Mouse (Mus musculus) kidney, embryonic 14.5 days (tissue): ENCODE measurements around the gene Cgnl1. TPM values are rescaled to one million over a fixed set of nuclear protein-coding genes. Genes with fewer than 3 reads are reported as not detected.
"Not testable (repeated sequence)": the region's sequence is repeated elsewhere in the genome, so short reads cannot be mapped to it uniquely, and the experiment has no call there.

Experiments used
- ATAC-seq: fragments of 200-750 bp; cut with Nextera tagmentation; 2 replicates; pipeline ENCODE4 v1.8.0; 2017; ENCODE audit warnings: moderate number of reproducible peaks, mild to moderate bottlenecking, moderate TSS enrichment, moderate library complexity; ENCODE audit not compliant: low FRiP score, low TSS enrichment
- H3K27ac ChIP-seq: fragments of 300-500 bp; sonication (generic); 2 replicates; pipeline ENCODE4 v1.5.1; 2014; ENCODE audit warnings: low read depth, mild to moderate bottlenecking, low read length, moderate library complexity, mixed read lengths
- H3K27me3 ChIP-seq: fragments of 300-500 bp; sonication (generic); 2 replicates; pipeline ENCODE4 v1.6.1; 2014; ENCODE audit warnings: mild to moderate bottlenecking, low read length; ENCODE audit not compliant: control insufficient read depth, insufficient read depth
- H3K36me3 ChIP-seq: fragments of 300-500 bp; sonication (generic); 2 replicates; pipeline ENCODE4 v1.6.1; 2014; ENCODE audit warnings: low read length, mixed read lengths; ENCODE audit not compliant: control insufficient read depth, insufficient read depth
- H3K4me1 ChIP-seq: fragments of 300-500 bp; sonication (generic); 2 replicates; pipeline ENCODE4 v1.6.1; 2014; ENCODE audit warnings: low read length, mixed read lengths; ENCODE audit not compliant: control insufficient read depth, insufficient read depth
- H3K4me2 ChIP-seq: fragments of 300-500 bp; sonication (generic); replicated peaks from 2 replicates; pipeline ENCODE4 v1.6.1; 2014; ENCODE audit warnings: low read depth, mild to moderate bottlenecking, low read length
- H3K4me3 ChIP-seq: fragments of 300-500 bp; sonication (generic); 2 replicates; pipeline ENCODE4 v1.5.1; 2014; ENCODE audit warnings: mild to moderate bottlenecking, low read length
- H3K9ac ChIP-seq: fragments of 300-500 bp; sonication (generic); 2 replicates; pipeline ENCODE4 v1.6.1; 2014; ENCODE audit warnings: low read depth, mild to moderate bottlenecking, low read length, moderate library complexity
- H3K9me3 ChIP-seq: fragments of 300-500 bp; sonication (generic); 2 replicates; pipeline ENCODE4 v1.6.1; 2016; ENCODE audit warnings: low read length; ENCODE audit not compliant: control insufficient read depth
- WGBS: fragments of 180-500 bp; shearing (Covaris S2); extraction: QIAGEN DNeasy Blood & Tissue Kit; methylation state at CpG from one replicate; pipeline ENCODE4 v1.1.7; 2014; 5-methylcytosine and 5-hydroxymethylcytosine counted together
- polyA plus RNA-seq: library from polyadenylated mRNA; unstranded; fragments of >200 nt; fragmentation: Nextera tagmentation; extraction: Ambion mirVana; gene quantifications from 2 replicates; pipeline ENCODE4 v1.2.1, GENCODE M21; 2014

Gene Cgnl1
- polyA plus RNA-seq, 1 experiment from 2014 or later = 24.2 TPM

GRCm38 (mm10) chr9:71623871-71624569 is 147.4 kb downstream of the Cgnl1 start:
- H3K4me2 ChIP-seq = no peak overlapping the region
- 41% methylated on average over 4 of the region's 4 CpGs for WGBS
- H3K36me3 ChIP-seq = 0 out of 2 replicates have a peak, but pooled peaks cover 5% of the 10 kb centered on the region
- no peak overlapping the region for H3K4me3 ChIP-seq
- no peak overlapping the region for H3K27ac ChIP-seq
- H3K4me1 ChIP-seq = 0 out of 2 replicates have a peak, but pooled peaks cover 8% of the 10 kb centered on the region
- H3K27me3 ChIP-seq = no peaks in the 10 kb centered on the region
- H3K9ac ChIP-seq = no peak overlapping the region
- ATAC-seq = peak; percentile 73
- H3K9me3 ChIP-seq = no peaks in the 10 kb centered on the region

- no peaks in the 10 kb centered on the region for H3K9me3 ChIP-seq
- H3K4me3 ChIP-seq = no peak overlapping the region
- H3K9ac ChIP-seq = no peak overlapping the region
- no peaks in the 10 kb centered on the region for H3K27me3 ChIP-seq
- no peak for ATAC-seq
- H3K4me1 ChIP-seq = 0 out of 2 replicates have a peak, but pooled peaks cover 8% of the 10 kb centered on the region
- no peak overlapping the region for H3K27ac ChIP-seq
- WGBS = 84% methylated on average over 3 of the region's 3 CpGs
- no peak overlapping the region for H3K4me2 ChIP-seq
- H3K36me3 ChIP-seq = no peaks in the 10 kb centered on the region
Measured at GRCm38 (mm10) chr9:71622593-71622992, 148.8 kb downstream of the Cgnl1 start.

DNA sequence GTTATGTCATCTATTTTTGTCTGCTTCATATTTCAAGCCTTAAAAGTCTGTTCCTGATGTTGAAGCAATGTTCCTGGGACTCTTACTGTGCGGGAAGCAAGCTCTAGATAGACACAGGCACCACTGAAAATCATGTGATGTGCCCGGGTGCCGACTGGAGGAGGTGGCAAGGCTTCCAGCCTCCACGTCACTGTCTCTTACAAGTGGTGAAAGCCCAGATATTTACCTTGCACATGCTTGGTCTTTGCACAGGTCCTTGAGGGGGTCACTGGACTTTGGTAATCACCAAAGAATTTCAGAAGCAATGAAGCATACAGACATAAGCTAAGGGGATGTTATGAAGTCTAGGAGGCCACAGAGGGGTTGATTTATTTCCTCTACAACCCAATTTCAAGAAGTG is 149.4 kb downstream of the Cgnl1 start:
- H3K9me3 ChIP-seq = no peaks in the 10 kb centered on the region
- no peak overlapping the region for H3K4me3 ChIP-seq
- H3K27ac ChIP-seq = no peak overlapping the region
- H3K27me3 ChIP-seq = no peaks in the 10 kb centered on the region
- H3K4me1 ChIP-seq = 0 out of 2 replicates have a peak, but pooled peaks cover 8% of the 10 kb centered on the region
- 75% methylated on average over 4 of the region's 4 CpGs for WGBS
- no peaks in the 10 kb centered on the region for H3K36me3 ChIP-seq
- no peak for ATAC-seq
- no peak overlapping the region for H3K4me2 ChIP-seq
- H3K9ac ChIP-seq = no peak overlapping the region

DNA sequence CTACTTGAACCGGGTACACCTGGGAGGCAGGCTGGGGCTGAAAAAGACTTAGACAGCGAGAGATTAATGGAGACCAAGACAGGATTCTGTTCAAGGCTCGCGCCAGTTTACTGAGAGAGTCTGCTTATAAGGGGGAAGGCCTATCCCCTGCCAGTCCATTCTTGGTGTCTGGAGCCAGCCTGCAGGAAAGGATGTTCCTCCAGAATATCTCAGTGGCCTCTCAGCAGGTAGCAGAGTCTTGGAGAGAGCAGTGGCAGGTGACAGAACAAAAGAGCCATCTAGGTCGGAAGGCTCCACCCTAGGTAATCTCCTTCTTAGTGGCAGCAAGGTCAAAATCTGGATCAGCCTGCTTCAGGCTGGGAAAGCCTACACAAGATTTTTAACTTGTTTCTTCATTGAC is 151.3 kb downstream of the Cgnl1 start:
- H3K9ac ChIP-seq, H3K27me3 ChIP-seq, H3K9me3 ChIP-seq, H3K27ac ChIP-seq, H3K4me3 ChIP-seq, H3K4me2 ChIP-seq, H3K4me1 ChIP-seq, H3K36me3 ChIP-seq, ATAC-seq: not testable (repeated sequence)
- WGBS = 86% methylated on average over 5 of the region's 5 CpGs

GRCm38 (mm10) chr9:71617363-71617762 is 154.0 kb downstream of the Cgnl1 start:
- Histone ChIP-seq H3K9ac (no peak overlapping the region), H3K27me3 (no peaks in the 10 kb centered on the region), H3K36me3 (no peaks in the 10 kb centered on the region), H3K4me1 (0 out of 2 replicates have a peak, but pooled peaks cover under 1% of the 10 kb centered on the region), H3K27ac (no peak overlapping the region), H3K4me2 (no peak overlapping the region), H3K4me3 (no peak overlapping the region), H3K9me3 (no peaks in the 10 kb centered on the region)
- ATAC-seq = no peak
- 57% methylated on average over 8 of the region's 8 CpGs for WGBS

GRCm38 (mm10) chr9:71616185-71616584 is 155.2 kb downstream of the Cgnl1 start:
- Histone ChIP-seq H3K27me3 (no peaks in the 10 kb centered on the region), H3K36me3 (no peaks in the 10 kb centered on the region), H3K4me3 (no peak overlapping the region), H3K9me3 (no peaks in the 10 kb centered on the region), H3K27ac (no peak overlapping the region), H3K9ac (no peak overlapping the region), H3K4me2 (no peak overlapping the region), H3K4me1 (peaks cover 7% of the 10 kb centered on the region; the same call in 1 of the 2 replicates)
- 0 out of 2 replicates have a peak, but pooled peaks have one; percentile 38 for ATAC-seq
- 1% methylated on average over 3 of the region's 3 CpGs for WGBS

- Histone ChIP-seq H3K36me3 (no peaks in the 10 kb centered on the region), H3K9me3 (no peaks in the 10 kb centered on the region), H3K9ac (no peak overlapping the region), H3K4me1 (peaks cover 7% of the 10 kb centered on the region; the same call in 1 of the 2 replicates), H3K27me3 (no peaks in the 10 kb centered on the region), H3K27ac (no peak overlapping the region), H3K4me3 (no peak overlapping the region), H3K4me2 (no peak overlapping the region)
- WGBS = 32% methylated on average over 2 of the region's 2 CpGs
- no peak for ATAC-seq
Measured at GRCm38 (mm10) chr9:71614643-71615042, 156.8 kb downstream of the Cgnl1 start.

- Histone ChIP-seq H3K36me3 (no peaks in the 10 kb centered on the region), H3K9ac (no peak overlapping the region), H3K4me2 (no peak overlapping the region), H3K4me3 (no peak overlapping the region), H3K4me1 (peaks cover 7% of the 10 kb centered on the region; the same call in 1 of the 2 replicates), H3K27ac (no peak overlapping the region), H3K27me3 (no peaks in the 10 kb centered on the region), H3K9me3 (no peaks in the 10 kb centered on the region)
- WGBS = 84% methylated on average over 6 of the region's 6 CpGs
- ATAC-seq = no peak
Measured at GRCm38 (mm10) chr9:71612981-71613380, 158.4 kb downstream of the Cgnl1 start.

- Histone ChIP-seq H3K9me3 (no peaks in the 10 kb centered on the region), H3K4me1 (peaks cover 7% of the 10 kb centered on the region; the same call in 1 of the 2 replicates), H3K36me3 (no peaks in the 10 kb centered on the region), H3K4me2 (no peak overlapping the region), H3K9ac (no peak overlapping the region), H3K4me3 (no peak overlapping the region), H3K27me3 (no peaks in the 10 kb centered on the region), H3K27ac (no peak overlapping the region)
- ATAC-seq = no peak
- WGBS = 79% methylated on average over 4 of the region's 4 CpGs
Measured at GRCm38 (mm10) chr9:71611876-71612275, 159.5 kb downstream of the Cgnl1 start.
